Mouse (Mus musculus) myocyte (in vitro differentiated cells): ENCODE data around the gene Tifa.

Source experiments
- CEBPB ChIP-seq: IDR thresholded peaks from 2 replicates; pipeline ENCODE4 v1.6.1; 2011; ENCODE audit warnings: mild to moderate bottlenecking, moderate library complexity; ENCODE audit not compliant: poor library complexity, insufficient read depth, severe bottlenecking
- E2F4 ChIP-seq: IDR thresholded peaks from one replicate; pipeline ENCODE4 v1.6.1; 2011; ENCODE audit warnings: mild to moderate bottlenecking, control low read depth, moderate library complexity; ENCODE audit not compliant: insufficient read depth
- MAX ChIP-seq: IDR thresholded peaks from one replicate; pipeline ENCODE4 v1.6.1; 2011; ENCODE audit warnings: low read depth, mild to moderate bottlenecking, control low read depth
- MYOD1 ChIP-seq, 3 experiments: IDR thresholded peaks; one replicate each; pipeline ENCODE4 v1.6.1; 2011; ENCODE audit warnings: control low read depth in 2 of 3, low read depth in 2 of 3, mild to moderate bottlenecking in 2 of 3, moderate library complexity in 1 of 3; ENCODE audit not compliant: insufficient read length in 2 of 3, control insufficient read depth in 1 of 3
- MYOG ChIP-seq, 3 experiments: IDR thresholded peaks; one replicate each; pipeline ENCODE4 v1.6.1; 2011; ENCODE audit warnings: control low read depth in 2 of 3, low read depth in 2 of 3, mild to moderate bottlenecking in 2 of 3; ENCODE audit not compliant: insufficient read length in 2 of 3, control insufficient read depth in 1 of 3, insufficient read depth in 1 of 3
- POLR2A ChIP-seq: IDR thresholded peaks from one replicate; pipeline ENCODE4 v1.6.1; 2011; ENCODE audit warnings: low read depth, mild to moderate bottlenecking, control low read depth, moderate library complexity; ENCODE audit not compliant: insufficient read length
- POLR2AphosphoS2 ChIP-seq: IDR thresholded peaks from one replicate; pipeline ENCODE4 v1.6.1; 2011; ENCODE audit warnings: low read depth, control low read depth; ENCODE audit not compliant: insufficient read length
- REST ChIP-seq: IDR thresholded peaks from one replicate; pipeline ENCODE4 v1.6.1; 2011; ENCODE audit warnings: mild to moderate bottlenecking, control low read depth, moderate library complexity; ENCODE audit not compliant: insufficient read depth, insufficient read length
- TCF12 ChIP-seq: IDR thresholded peaks from one replicate; pipeline ENCODE4 v1.6.1; 2011; ENCODE audit warnings: mild to moderate bottlenecking, control low read depth; ENCODE audit not compliant: poor library complexity, insufficient read depth, severe bottlenecking
- USF1 ChIP-seq: IDR thresholded peaks from one replicate; pipeline ENCODE4 v1.6.1; 2011; ENCODE audit warnings: low read depth, mild to moderate bottlenecking, control low read depth, moderate library complexity

- TF ChIP-seq POLR2A (no peak), MAX (no peak), MYOG (IDR thresholded peaks at IDR 0.05; ENCODE audit: control insufficient read depth in 1 of 3, insufficient read depth in 1 of 3, insufficient read length in 2 of 3, low read depth in 2 of 3) (no peak), REST (no peak), TCF12 (no peak), MYOD1 (IDR thresholded peaks at IDR 0.05; ENCODE audit: control insufficient read depth in 1 of 3, insufficient read length in 2 of 3, low read depth in 2 of 3) (no peak), E2F4 (no peak), POLR2AphosphoS2 (no peak), USF1 (no peak), CEBPB (no peak)
These were observed 44.4 kb downstream of the Tifa start for GRCm38 (mm10) chr3:127834040-127834439.
